Mouse (Mus musculus): Measurements from ENCODE around the gene Vmn1r71.
"Not testable (repeated sequence)": the region's sequence is repeated elsewhere in the genome, so short reads cannot be mapped to it uniquely, and the experiment has no call there.

Gene Vmn1r71

DNA sequence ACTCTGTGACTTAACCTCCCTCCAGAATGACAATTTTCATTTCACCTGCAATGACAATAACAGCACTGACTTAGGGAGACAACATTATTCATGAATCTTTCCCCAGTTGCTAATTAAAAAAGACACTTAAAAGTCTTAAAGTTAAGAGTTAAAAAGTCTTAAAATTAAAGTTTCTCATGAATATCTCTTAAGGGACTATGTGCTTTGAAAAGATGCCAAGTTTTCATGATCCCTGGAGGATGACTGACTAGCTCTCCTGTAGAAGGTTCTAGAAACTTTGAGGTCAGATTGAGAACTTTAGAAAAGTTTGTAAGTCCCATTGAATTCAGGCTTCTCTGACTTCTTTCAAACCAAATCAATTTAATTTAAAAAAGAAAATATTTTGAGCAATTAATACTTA lies at the start of gene Vmn1r71:
Vmn1r71 (minus strand) TSS at position 101 of the 400 bp plus-strand sequence.
- DNase-seq (ENCODE audit: low spot score in 2 of 2) = no peak

DNA sequence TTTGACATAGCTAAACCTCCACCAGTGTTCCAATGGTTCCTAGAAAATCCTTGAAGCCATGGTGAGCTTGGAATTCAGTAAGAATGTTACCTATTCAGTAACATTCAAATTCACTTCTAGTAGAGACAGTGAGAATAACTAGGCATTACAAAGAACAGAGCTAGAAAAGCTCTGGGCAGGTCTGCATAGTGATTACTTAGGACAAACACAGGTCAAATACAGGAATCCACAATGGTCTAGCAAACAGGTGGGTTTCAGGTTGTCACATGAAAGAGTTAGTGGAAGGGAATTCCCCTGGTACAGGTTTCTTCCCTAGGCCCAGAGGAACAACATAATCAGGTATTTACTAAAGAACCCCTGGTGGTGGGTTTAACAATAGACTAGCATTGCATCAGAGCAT lies 3.4 kb upstream of the Vmn1r71 start:
- DNase-seq (ENCODE audit: low spot score in 2 of 2) = not testable (repeated sequence)

All from spleen, postnatal 4 days (tissue).